Mouse (Mus musculus) heart, postnatal 4 days (tissue): ENCODE results near the gene Ndn. TPM values are rescaled to one million over a fixed set of nuclear protein-coding genes. Genes with fewer than 3 reads are reported as not detected.

Experiments used
- DNase-seq: peaks from one replicate; pipeline ENCODE4 v3.0.0; 2021
- total RNA-seq, 2 experiments: library from RNA; stranded (reverse); gene quantifications; 2 replicates each; pipeline ENCODE4 v1.2.3; 2021

The Ndn gene
- total RNA-seq = 10 to 100 TPM; 17.9 to 18.9 TPM

DNA sequence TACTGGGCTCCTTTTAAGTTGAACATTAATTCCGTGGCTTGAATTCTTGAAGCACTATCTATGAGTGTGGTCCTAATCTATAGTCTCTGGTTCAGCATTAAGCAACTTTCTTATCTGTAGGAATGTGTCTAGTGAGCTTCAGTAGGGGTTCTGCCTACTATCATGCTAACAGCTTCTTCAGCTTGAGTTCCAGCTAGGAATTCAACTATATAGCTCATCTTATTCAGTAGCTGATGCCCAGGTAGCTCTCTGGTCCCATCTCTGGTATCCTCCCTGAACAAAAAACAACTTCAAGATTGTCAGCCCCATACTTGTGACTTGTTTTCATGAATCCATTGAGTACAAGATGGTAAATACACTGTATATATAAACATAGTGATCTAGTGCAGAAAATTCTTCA, at the start of gene Ndn:
Ndn (plus strand) TSS at position 301 of the 400 bp plus-strand sequence.
- no peak for DNase-seq

DNA sequence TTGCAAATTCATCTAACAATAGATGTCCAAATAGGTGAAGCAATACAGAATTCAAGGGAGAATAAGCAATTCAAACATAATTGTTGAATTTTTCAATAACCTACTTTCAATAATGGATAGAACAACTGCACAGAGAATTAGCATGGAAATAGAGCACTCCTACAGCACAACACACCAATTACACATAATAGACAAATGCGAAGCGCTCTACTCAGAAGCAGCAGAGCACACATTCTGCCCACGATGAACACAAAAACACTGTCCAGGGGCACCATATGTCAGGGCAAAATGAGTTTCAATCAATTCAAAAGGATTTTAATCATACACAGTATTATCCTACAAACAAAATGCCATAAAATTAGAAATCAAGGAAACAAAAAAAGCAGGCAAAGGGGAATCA, 43.9 kb upstream of the Ndn start:
- DNase-seq = no peak

DNA sequence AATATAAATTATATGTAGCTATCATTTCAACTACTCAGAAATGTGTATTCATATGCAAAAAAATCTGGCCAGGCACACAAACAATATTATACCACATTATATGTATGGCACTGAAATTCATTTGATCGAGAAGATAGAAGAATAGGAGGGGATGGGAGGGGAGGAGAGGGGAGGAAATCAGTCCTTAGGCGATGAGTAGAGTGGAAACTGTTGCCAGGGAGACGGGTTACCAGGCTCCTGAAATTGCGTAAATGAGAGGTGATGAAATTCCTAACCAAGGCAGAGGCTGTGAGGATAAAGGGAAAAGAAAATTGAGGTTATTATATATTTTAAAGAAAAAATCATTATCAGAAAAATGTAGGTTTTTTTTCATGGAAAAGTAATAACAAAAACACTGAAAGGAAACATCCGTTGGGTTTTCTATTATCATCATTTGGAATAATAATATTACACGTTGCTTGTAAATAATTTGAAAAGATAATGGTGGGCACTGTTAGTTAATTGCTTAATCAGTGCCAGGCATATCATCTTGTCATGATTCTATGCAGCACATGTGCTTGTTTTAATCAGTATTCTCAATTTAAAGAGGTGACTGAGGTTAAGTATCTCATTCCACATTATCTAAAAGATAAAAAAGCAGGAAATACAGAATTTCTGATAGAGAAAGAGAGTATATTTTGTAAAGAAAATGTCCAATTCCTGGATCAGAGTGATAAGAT, 39.3 kb upstream of the Ndn start:
- DNase-seq = no peak

DNA sequence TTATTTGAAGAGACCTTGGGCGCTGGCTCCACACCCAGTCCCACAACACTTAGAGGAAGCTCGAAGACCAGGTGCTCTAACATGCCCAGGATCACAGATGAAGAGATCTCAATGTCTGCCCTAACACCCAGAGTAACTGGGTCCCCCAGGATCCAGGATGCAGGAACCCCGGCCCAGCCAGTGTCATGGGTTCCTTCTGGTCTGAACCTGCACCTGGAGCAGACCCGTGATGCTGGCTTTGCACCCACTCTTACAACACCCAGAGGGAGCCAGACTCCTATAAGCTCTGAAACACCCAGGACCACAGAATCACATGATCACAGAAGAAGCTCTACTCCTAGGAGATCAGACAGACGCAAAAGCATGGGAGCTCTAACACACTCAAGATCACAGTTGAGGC, 29.6 kb upstream of the Ndn start:
- no peak for DNase-seq

DNA sequence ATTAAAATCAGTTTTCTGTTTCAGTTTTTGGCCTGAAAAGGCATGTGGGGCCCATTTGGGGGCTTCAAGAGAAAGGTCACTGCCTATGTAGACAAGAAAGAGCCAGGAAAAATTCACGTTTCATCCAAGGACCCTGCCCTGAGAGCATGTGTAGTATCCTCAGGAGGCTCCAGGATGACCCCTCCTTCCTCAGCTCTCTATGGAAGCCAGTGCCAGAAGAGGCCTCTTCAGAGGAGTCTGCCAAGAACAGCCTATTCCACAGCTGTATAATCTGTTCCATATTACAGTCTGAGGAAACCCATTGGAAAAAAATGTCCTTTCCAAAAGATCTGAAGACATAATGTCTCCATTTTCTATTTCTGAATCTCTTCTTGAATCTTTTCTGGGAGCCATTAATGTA, 958 bp upstream of the Ndn start:
- no peak for DNase-seq

DNA sequence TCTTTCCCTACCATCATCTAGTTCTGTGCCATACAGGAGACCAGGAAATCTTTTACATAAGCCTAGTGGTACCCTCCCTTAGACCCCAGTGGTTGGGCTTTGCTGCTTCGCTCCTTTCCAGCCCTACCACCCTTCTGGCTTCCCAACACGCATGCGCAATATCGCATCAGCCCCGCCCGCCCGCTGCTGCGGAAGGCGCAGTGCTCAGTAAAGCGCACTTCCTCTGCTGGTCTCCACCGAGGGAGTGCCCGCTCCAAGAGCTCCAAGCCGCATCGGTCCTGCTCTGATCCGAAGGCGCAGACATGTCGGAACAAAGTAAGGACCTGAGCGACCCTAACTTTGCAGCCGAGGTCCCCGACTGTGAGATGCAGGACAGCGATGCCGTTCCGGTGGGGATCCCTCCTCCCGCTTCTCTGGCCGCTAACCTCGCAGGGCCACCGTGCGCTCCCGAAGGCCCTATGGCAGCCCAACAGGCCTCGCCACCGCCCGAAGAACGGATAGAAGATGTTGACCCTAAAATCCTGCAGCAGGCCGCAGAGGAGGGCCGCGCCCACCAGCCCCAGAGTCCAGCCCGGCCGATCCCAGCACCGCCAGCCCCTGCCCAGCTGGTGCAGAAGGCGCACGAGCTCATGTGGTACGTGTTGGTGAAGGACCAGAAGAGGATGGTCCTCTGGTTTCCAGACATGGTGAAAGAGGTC, 1.9 kb downstream of the Ndn start:
- DNase-seq = peak; percentile 87

DNA sequence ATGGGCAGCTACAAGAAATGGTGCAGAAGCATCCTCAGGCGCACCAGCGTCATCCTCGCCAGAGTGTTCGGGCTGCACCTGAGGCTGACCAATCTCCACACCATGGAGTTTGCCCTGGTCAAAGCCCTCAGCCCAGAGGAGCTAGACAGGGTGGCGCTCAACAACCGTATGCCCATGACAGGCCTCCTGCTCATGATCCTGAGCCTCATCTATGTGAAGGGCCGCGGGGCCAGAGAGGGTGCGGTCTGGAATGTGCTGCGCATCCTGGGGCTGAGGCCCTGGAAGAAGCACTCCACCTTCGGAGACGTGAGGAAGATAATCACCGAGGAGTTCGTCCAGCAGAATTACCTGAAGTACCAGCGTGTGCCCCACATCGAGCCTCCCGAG, 2.4 kb downstream of the Ndn start:
- no peak for DNase-seq

DNA sequence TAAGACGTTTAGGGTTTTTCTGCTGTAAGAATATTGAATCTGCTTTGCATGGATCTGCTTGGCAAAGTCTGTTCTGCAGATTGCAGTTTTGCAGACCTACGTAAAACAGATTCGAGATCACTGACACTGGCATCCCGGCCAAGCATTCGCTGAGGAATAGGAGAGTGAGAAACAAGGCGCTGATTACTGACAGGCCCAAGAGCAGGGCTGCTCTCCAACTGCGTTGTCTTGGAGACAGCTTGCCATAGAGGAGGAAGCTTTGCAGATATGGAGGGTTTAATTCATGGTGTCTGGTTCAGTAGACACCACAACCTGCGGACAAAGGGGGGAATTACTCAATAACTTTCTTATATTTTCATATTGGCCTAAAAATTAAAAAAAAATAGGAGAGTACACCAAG, 4.9 kb downstream of the Ndn start:
- no peak for DNase-seq

DNA sequence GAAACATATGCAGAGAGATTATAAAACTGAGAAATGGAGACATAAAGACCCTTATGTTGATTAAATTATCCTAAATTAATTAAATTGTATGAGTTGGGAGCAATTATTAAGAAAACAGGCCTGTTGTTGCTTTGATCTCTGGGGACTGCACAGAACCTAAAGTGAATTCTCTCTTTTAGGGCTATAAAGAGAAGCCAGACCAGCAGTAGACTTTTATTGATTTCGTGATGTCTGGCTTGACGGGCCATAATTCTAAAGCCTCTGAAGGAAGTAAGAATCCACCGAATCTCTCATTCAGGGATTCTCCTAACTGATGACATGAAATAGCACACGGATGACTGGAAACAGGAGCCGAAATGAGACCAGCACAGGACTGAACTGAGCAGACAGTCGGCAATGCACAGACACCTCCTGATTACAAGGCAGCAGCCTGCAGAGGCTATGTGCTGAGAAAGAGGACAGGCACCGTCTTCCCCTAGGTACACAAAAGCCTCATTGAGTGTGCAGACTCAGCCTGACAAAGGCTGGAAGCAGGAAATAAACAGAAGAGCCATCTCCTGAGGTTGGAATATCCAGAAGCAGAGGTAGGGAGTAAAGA, 18.8 kb downstream of the Ndn start:
- DNase-seq = no peak

DNA sequence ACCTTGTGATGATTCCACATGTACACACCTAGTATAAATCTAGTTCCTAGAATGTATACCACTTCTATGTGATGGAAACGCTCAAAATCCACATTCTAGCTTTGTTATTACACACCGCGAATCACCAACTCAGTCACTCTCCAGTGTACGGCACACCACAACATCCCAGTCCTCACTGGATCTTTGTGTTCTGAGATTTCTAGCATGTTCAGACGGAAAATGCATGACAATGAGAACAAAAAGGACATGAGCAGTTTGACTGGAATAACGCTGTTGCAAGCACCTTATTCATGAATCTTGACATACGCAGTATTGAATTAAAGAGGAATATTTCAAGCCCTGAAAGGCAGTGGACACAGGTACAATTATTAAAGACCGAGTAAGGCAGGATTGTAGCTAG, 20.4 kb downstream of the Ndn start:
- DNase-seq = no peak

DNA sequence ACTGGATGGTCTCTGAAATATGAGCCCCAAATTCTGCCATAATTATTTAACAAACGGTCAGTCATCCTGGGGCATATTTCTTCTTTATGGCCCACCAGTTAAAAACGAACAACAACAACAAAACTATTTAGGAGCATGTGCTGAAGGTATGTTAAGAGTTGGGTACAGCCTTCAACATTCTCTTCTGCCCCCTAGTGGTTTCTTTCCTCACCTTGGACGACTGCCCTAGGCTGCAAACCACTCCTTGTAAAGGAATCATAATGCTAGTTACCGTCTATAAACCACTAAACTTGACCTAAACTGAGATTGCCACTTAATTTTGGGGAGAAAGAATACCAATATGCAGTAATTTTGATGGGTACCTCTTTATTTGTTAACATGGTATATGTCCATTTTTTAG, 29.3 kb downstream of the Ndn start:
- peak; percentile 37 for DNase-seq

DNA sequence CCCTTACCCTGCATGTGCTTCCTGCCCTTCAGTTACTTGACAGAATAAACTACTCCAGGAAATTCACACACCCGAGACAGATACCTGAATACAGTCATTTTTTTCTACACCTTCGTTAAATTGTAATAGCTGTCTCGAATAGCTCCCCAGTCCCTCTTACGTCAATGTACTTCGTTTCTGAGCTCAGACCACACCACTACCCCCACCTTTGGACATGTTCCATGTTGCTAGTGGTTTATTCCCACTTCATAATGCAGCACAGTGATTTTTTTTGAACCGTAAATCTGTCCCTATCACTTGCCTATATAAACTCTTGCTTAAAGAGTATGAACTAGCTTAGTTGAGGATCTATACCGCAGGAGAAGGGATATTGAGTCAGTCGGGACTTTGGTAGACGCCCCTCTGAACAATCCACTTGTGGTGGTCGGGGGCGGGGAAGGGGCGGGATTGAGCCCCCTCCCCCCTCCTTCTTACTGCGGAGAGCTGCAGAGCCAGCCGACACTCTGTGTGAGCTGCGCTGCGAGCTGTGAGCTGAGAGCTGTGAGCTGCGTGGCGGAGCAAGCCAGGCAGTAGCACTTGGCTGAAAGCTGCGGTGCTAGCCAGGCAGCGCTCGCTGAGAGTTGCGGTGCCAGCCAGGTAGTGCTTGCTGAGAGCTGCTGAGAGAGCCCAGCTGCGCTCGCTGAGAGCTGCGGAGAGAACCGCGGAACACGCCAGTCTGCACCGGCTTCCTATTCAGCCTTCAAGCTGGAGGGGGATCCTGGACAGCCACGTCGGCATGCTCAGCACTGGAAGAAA, 30.3 kb downstream of the Ndn start, which contains the start of gene Magel2:
Magel2 (plus strand) TSS at position 501 of the 795 bp plus-strand sequence.
- DNase-seq = peak; percentile 10

DNA sequence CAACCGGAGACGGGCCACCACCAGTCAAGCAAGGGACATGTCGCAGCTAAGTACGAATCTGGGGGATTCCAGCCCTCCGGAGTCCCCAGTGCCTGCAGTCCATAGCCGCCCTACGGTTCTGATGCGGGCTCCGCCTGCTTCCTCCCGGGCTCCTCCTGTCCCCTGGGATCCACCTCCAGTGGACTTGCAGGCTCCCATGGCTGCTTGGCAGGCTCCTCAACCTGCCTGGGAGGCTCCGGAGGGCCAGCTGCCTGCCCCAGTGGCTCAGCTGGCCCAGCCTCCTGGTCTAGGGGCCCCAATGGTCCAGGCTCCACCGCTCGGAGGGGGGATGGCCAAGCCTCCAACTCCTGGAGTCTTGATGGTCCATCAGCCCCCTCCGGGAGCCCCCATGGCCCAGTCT, 30.9 kb downstream of the Ndn start:
- peak; percentile 9 for DNase-seq

DNA sequence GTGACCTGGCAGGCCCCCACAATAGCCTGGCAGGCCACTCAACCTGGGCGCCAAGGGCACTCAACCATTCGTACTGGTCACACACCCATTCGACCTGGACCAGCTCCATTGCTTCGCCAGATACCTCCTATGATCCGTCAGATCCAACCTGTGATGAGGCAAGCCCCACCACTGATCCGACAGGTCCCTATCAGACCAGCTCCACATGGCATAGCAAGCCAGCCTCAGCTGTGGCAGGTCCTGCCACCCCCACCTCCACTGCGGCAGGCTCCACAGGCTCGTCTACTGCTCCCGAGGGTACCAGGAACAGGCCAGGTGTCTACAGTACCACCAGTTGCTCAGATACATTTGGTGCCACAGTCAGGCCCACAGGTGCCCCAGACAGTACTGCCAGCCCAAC, 32.2 kb downstream of the Ndn start:
- no peak for DNase-seq

DNA sequence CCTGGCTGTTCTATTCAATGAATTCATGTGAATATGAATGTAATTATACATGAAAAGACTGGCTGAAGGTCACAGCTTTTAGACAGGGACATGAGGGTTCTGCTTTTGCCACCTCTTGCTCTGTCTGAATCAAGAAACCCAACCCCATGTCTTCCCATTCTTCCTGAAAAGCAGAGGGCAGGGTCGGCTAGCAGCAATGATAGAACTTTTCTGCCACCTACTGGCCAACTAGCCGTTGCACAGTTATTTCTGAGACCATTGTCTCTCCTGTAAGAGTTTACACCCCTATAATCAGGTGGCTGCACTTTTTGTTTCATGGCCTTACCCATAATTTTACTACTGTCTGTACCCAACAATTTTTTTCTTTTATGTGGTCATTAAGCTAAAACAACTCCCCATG, 36.0 kb downstream of the Ndn start:
- peak; percentile 44 for DNase-seq

DNA sequence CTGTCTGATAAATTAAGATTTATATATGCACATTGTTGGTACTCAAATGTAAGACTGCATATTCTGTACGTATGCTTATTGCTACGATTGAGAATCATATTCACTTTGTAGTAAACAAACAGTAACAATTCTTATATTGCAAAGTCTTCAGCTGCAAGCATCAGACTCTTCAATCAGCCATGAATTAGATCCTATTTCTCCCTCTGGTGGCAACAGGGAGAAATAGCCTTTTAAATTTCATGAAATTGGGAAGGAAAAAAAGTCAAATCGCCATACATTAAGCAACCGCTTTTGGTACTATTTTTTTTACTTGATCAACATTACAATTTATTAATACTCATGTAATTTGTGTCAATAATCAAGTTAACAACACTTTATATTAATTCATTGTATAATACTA, 41.9 kb downstream of the Ndn start:
- DNase-seq = no peak

DNA sequence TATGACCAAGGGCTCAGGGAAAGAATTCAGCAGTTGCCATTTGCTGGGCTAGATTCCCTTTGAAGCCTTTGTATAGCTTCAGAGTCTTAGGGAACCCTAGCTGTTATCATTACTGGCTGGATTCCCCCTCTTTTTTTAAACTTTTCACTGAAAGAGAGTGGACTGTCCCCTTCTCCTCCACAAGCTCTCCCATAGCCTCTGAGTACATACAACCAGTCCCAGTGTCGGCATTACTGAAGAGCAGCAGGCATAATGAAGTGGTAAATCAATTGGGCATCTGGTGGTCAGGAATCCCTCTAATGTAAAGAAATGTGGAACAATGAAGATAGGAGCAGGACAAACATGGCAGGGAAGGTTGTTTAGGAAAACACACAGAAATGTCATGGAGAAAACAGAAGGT, 45.8 kb downstream of the Ndn start:
- DNase-seq = no peak

Other genes starting within 250 kb of the Ndn start
- gene Magel2, start 30.4 kb downstream of the Ndn start, total RNA-seq = under 1 TPM; 0.33 to 0.41 TPM
- gene Mkrn3, start 73.6 kb downstream of the Ndn start, total RNA-seq = 1 to 10 TPM; 1.2 to 1.6 TPM
- 1 to 10 TPM; 5.4 to 5.6 TPM for gene Peg12, start 117.9 kb downstream of the Ndn start, total RNA-seq